Mouse (Mus musculus): ENCODE results near the gene Atxn7l3.

DNA sequence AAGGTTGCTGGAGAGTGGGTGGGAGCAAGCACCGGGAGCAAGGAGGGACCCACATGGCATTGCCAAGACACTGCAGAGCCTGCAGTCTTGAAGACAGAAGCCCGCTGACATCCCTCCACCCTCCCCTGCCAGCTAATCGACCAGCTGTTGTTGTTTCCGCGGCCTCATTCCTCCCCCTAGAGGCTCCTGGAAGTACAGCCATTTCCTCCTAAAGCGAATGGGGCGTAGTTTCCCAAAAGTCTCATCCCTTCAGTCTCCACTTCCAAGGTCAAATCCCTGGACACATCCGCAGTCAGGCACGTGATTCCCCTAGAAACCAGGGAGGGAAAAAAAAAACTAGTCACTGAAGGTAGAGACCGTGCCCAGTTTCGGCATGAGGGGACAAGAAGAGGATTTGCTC, 29.0 kb downstream of the Atxn7l3 start:
- TF ChIP-seq CTCF (IDR thresholded peaks at IDR 0.05; ENCODE audit: insufficient read depth, low read length) (peak; percentile 67), POLR2A (IDR thresholded peaks at IDR 0.05; ENCODE audit: borderline replicate concordance, extremely low read depth, low read depth, low read length) (no peak)

Data from lung, adult 2 months (tissue).